Mouse (Mus musculus): ENCODE results near the gene Rs1. TPM values are rescaled to one million over a fixed set of nuclear protein-coding genes. Genes with fewer than 3 reads are reported as not detected.

The Rs1 gene
- polyA plus RNA-seq (2012; rRNA removed), result not detected in 2 replicates

GRCm38 (mm10) chrX:160767713-160768112 is at the start of gene Rs1:
Gene Rs1 (plus strand): TSS chrX:160768013.

DNA sequence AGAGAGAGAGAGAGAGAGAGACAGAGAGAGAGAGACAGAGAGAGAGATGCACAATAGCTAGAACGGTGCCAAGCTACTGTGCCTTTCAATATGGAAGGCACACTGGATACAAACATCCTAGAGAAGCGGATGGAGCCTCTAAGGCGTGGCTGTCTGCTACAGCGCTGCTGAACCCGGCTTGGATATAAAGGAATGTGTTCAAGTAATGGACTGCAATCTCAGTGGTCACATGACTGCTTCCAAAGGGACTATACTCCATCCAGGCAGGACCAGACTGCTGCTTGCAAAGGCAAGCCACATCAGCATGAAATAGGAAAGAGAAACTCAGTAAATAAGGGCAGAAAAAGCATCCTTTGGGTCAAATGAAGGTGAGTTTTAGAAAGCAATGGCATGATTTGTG is 32.2 kb upstream of the Rs1 start, which contains the start of gene Ppef1:
TSS of gene Ppef1 (minus strand) at position 116 of the 400 bp plus-strand sequence.

Other genes starting within 250 kb of the Rs1 start
- gene Ppef1, start 32.2 kb upstream of the Rs1 start, polyA plus RNA-seq (2012; rRNA removed), result not detected in 2 replicates
- gene Gja6, start 139.0 kb downstream of the Rs1 start, polyA plus RNA-seq (2012; rRNA removed), result not detected in 2 replicates
- gene Cdkl5, start 226.7 kb downstream of the Rs1 start, polyA plus RNA-seq (2012; rRNA removed), result 0.26 and 0.30 TPM in 2 replicates